Mouse (Mus musculus) neutrophil, adult 5-6 weeks (primary cell): ENCODE data around the gene Speg. TPM values are rescaled to one million over a fixed set of nuclear protein-coding genes. Genes with fewer than 3 reads are reported as not detected.

Source experiments
- ATAC-seq: fragments of 151-379, 151-347 bp; 2 replicates; pipeline ENCODE4 v1.8.0; 2017; ENCODE audit warnings: mild to moderate bottlenecking, moderate TSS enrichment; ENCODE audit not compliant: insufficient number of reproducible peaks, poor library complexity, low FRiP score, severe bottlenecking; ENCODE audit errors: extremely low read depth
- total RNA-seq: library from RNA; stranded (forward); fragments of 200-1000 nt; gene quantifications from 2 replicates; pipeline ENCODE4 v1.2.3, GENCODE M21; 2017

Gene Speg
- total RNA-seq, 1 experiment from 2014 or later: not detected

DNA sequence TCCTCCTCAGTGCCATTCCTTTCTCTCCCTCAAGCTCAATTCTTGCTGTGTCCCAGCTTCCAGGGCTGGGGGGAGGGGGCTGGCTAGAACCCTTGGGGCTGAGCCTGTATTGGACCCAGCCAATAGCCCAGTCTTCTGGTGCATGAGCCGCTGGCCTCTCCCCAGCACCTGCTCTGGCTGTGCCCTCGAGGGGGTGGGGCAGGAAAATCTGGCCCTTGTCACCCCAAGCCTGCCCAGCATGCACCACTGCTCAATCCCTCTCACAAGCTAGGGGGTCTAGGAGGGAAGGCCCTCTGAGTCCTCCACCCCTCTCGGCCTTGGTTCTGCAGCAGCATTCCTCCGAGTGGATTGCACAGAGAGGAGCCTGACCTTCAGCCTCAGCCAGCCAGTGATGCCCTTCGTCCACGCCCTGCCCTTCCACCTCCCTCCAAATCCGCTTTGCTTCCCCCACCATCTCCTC lies 12.4 kb downstream of the Speg start:
- no peak for ATAC-seq

DNA sequence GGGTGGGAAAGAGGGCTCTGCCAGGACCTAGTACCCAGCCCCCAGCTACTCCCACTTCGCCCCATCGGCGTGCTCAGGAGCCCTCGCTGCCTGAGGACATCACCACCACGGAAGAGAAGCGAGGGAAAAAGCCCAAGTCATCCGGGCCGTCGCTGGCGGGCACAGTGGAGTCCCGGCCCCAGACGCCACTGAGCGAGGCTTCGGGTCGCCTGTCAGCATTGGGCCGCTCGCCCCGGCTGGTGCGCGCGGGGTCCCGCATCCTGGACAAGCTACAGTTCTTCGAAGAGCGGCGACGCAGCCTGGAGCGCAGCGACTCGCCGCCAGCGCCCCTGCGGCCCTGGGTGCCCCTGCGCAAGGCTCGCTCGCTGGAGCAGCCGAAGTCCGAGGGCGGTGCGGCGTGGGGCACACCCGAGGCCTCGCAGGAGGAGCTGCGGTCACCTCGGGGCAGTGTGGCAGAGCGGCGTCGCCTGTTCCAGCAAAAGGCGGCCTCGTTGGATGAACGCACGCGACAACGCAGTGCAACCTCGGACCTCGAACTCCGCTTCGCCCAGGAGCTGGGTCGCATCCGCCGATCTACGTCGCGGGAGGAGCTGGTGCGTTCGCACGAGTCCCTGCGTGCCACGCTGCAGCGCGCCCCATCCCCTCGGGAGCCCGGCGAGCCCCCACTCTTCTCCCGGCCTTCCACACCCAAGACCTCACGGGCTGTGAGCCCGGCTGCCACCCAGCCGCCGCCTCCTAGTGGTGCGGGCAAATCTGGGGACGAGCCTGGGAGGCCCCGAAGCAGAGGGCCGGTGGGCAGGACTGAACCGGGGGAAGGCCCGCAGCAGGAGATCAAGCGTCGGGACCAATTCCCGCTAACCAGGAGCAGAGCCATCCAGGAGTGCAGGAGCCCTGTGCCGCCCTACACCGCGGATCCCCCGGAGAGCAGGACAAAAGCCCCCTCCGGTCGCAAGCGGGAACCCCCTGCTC lies 13.1 kb downstream of the Speg start:
- no peak for ATAC-seq

DNA sequence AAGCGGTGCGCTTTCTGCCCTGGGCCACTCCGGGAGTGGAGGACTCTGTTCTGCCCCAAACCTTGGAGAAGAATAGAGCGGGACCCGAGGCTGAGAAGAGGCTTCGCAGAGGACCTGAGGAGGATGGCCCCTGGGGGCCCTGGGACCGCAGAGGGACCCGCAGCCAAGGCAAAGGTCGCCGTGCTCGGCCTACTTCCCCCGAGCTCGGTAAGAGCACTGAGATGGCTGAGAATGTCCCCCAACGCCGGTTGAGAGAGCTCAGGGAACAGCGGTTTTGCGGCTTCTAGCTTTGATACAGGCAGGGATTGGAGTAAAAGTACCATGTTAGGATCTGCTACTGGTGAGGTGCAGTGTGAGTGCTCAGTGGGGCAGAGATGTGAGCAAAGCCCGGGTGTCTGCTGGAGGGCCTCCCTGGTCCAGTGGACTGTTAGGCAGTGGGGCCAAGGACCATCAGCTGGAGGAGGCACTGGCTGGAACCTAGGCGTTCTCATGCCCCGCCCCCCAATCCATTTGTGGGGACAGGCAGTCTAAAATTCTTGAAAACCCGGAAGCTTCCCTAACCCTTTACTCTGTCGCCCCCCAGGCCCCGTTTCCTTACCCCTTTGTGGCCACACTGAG lies 13.9 kb downstream of the Speg start:
- ATAC-seq: no peak

DNA sequence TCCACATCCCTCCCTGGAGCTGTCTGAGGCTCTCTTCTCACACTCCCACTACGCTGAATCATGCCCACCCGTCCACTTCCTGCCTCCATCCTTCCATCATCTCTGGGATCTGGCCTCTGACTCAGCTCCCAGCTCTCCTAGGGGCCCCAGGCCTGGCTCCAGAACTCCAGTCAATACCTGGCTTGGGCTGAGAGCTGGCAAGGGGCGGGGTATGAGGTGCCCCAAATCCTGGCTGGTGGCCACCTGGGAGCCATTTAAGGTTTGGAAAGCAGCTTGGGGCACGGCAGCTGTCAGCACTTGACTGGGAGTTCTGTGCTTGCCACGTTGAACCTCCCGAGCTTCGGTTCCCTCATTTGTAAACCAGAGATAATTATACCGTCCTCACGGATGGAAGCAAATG lies 18.0 kb downstream of the Speg start:
- no peak for ATAC-seq

DNA sequence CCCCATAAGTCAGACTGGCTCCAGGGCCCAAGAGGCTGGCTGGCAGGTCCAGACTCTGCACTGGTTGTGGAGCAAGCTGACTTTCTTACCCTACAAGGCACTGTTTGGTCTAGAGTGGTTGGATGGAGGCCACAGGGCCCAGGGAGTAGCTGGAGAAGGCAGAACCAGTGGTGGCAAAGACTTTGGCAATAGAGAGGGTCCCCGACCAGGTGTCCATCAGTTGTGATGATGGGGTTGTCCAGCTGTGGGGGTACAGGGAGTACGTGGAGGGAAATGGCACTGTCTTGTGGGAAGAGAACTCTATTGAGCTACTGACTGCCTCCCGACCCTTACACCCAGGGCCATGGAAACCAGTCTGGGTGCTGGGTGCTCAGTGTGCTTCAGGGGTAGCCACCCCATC lies 18.7 kb downstream of the Speg start:
- no peak for ATAC-seq

DNA sequence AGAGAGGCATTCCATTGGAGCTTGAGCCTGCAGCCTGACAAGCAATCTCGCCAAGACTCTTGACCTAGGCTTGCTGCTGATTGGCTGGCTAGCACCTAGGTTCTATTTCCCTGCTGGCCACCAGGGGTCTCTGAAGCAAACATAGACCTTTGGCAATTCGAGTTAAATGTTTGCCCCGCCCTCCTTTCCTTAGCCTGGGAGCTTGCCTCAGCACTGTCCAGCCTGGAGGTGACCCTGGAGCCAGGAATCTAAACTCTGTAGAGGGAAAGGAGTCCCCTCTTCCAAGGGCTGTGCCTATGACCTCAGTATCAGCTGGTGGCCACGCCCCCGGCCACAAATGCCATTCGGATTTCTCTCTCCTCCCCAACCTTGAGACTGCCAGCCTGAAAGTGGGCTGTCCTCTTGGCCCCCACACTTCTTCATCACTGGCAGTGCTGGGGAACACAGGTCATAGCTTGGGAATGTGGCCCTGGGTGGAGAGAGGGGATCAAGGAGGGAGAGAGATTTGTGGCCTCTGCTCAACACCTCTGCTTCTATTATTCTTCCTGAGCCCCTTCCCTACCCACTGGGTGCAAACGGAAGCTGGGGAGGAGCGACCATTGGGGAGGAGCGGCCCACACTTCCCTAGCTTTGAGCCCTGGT lies 23.8 kb downstream of the Speg start:
- ATAC-seq: no peak

DNA sequence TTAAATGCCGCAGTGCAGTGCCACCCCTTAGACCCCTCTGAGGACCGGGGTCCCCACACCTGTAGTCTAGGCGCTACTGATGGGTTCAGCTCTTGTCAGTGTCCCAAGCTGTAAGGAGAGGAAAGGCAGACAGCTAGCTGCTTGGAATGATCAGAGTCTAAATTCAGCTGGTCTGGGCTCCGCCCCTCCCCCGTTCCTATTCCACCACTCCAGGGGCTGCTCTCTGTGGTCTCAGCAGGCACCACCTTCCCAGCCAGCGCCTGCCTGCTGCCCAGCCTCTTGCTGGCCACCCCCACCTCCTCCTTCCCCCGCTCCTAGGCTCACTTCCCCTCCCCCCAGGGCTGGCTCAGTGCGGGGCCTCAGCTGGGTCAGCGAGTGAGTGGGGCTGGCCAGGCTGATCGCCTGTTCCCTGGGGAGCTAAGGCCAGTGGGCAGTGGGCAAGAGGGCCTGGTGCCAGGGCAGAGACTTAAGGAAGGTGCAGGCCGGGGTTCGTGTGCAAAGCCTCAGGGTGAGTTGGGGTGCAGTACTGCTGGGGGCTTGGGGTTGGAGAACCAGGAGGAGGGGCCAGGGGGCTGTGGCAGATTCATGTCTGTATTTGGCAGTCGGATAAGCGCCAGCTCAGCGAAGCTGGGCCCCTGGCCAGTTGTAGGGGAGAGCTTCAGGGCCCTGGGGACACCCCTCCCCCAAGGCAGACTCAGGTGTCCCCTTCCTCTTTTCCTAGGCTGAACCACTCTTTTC lies 24.8 kb downstream of the Speg start:
- ATAC-seq: no peak

DNA sequence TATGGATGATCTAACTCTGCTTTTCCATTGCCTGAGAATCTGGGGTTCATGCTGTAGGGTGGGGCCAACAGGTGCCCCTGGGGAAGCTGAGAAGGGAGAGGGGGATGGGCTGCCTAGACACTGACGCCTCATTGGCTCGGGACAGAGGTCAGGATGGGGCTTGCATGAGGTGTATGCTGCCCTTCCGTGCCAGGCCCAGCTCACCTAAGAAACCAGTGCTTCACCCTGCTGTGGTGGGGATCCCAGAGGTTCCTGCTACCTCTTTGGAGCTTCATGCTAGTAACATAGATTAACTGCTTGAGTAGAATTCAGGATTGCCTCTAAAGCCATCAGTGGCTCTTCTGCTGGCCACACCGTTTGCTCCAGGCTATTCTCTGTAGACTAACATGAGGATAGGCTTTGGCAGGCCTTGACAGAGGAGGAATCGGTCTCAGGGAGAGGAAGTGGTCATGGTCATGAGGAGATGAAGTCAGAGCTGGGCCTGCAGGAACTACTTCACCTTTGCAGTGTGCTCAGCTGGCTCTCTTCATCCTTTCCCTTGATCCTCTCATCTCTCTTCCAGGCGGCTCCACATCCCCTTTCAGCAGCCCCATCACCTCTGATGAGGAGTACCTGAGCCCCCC lies 25.5 kb downstream of the Speg start:
- no peak for ATAC-seq

DNA sequence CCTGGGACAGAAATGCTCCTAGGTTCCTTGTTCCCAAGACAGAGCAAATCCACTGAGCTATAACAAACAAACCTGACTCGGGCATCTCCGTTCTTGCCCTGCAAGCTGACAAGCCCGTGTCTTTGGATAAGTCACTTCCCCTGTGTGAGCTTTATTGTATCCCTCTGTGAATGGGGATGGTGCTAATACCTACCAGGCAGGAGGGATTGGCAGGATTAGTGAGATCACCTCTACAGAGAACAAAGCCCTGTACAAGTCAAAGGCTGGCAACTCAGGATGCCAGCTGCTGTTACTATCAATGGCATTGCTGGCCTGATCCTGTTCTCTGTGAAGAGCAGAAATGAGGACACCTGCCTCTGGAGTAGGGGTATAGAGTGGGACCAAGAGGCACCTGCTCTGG lies 30.4 kb downstream of the Speg start:
- no peak for ATAC-seq

DNA sequence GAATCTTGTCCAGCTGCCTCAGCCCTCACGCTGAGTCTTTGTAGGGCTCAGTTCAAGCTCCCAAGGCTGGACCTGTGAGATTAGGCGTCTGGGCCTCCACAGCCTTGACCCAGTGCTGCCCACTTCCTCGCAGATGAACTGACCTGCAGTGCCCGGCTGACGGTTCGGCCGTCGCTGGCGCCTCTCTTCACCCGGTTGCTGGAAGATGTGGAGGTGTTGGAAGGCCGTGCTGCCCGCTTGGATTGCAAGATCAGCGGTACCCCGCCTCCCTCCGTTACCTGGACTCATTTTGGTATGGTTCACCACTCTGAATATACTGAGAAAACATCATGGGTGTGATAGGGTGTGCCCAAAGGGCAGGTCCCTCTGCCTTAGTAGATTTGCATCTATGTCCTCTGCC lies 31.1 kb downstream of the Speg start:
- ATAC-seq: no peak

DNA sequence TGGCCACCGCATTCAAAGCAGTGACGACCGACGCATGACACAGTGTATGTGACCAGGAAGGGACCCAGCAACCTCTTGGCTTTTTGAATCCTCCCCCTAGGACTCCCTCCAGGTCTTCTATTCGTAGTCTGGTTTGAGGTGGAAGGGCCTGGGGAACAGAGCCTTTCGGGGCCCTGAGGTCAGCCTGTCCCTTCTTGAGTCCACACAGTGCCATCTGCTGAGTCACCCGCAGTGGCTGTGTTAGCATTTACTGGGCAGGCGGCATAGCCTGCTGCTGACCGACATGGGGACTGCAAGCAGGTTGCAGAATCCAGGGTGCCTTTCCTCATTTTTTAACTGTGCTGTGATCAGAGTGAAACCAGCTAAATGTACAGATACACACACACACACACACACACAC lies 32.0 kb downstream of the Speg start:
- ATAC-seq: no peak

DNA sequence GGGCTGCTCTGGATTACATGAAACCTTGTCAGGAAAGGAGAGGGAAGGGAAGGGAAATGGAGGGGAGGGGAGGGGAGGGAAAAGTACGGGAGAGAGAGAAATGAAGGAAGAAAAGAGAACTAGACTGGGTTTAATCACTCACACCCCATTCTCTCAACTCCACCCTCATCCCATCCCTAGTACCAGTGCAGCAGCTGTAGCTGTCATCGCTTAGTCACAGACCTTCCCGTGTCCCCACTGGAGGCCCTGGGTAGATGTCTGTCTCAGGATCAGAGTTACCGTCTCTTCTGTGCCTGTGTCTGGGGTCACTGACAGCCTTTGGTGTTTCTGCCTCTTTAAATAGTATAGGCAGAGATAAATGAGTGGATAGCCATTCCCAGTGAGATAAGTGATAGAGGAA lies 33.1 kb downstream of the Speg start:
- ATAC-seq: no peak

DNA sequence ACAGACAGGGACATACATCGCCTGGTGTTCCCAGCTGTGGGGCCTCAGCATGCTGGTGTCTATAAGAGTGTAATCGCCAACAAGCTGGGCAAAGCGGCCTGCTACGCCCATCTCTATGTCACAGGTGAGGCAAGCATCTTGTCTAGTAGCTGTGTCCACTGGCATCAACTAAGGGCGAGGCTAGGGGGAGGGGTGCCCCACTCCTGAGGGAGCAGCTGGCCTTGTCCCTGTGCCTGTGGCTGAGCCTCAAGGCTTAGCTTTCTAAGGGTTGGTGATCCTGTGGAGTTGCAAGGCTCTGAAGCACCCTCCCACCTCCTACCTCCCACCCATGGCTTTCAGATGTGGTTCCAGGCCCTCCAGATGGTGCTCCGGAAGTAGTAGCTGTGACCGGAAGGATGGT lies 34.9 kb downstream of the Speg start:
- no peak for ATAC-seq

DNA sequence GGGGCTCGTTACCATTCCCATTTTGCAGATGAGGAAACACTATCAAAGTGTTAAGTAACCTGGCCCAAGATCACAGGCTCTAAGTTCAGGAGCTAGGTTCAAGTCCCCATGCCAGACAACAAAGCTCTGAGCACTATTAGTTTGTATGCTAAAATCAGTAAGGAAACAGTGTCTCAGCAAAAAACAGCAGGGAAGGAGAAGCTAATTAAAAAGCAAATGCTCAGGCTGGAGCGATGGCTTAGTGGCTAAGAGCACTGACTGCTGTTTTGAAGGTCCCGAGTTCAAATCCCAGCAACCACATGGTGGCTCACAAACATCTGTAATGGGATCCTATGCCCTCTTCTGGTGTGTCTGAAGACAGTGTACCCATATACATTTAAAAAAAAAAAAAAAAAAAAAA lies 37.1 kb downstream of the Speg start:
- ATAC-seq: no peak

DNA sequence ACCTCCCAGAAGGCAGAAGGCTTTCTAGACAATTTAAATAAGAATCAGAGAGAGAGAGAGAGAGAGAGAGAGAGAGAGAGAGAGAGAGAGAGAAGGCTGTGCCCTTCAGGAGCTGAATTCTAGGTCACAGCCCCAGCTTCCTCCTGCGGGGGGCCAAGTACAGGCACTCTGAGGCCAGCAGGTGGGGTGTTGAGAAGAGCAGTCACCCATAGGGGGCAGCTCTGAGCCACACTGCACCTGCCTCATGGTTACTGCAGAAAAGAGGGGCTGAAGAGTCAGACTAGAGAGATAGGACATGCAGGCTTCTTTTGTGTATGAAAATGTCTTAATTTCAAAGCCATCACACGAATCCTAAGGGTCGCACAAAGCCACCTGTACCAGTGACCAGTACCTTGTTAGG lies 38.7 kb downstream of the Speg start:
- ATAC-seq: no peak

DNA sequence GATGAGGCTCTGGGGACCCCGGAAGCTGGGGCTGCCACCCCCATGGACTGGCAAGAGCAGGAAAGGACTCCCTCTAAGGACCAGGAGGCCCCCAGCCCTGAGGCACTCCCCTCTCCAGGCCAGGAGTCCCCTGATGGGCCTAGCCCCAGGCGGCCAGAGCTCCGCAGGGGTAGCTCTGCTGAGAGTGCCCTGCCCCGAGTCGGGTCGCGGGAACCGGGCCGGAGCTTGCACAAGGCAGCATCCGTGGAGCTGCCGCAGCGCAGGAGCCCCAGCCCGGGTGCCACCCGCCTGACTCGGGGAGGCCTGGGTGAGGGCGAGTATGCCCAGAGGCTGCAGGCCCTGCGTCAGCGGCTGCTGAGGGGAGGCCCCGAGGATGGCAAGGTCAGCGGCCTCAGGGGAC lies 46.7 kb downstream of the Speg start:
- ATAC-seq: no peak

DNA sequence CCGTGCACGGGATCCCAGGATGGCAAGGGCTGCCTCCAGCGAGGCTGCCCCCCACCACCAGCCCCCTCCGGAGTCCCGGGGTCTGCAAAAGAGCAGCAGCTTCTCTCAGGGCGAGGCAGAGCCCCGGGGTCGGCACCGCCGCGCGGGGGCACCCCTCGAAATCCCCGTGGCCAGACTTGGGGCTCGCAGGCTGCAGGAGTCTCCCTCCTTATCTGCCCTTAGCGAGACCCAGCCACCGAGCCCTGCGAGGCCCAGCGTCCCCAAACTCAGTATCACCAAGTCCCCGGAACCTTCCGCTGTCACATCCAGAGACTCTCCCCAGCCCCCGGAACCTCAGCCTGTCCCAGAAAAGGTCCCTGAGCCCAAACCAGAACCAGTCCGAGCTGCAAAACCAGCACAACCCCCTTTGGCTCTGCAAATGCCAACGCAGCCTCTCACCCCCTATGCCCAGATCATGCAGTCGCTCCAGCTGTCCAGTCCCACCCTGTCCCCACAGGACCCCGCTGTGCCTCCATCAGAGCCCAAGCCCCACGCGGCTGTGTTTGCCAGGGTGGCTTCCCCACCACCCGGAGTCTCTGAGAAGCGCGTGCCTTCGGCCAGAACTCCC lies 47.2 kb downstream of the Speg start:
- no peak for ATAC-seq

DNA sequence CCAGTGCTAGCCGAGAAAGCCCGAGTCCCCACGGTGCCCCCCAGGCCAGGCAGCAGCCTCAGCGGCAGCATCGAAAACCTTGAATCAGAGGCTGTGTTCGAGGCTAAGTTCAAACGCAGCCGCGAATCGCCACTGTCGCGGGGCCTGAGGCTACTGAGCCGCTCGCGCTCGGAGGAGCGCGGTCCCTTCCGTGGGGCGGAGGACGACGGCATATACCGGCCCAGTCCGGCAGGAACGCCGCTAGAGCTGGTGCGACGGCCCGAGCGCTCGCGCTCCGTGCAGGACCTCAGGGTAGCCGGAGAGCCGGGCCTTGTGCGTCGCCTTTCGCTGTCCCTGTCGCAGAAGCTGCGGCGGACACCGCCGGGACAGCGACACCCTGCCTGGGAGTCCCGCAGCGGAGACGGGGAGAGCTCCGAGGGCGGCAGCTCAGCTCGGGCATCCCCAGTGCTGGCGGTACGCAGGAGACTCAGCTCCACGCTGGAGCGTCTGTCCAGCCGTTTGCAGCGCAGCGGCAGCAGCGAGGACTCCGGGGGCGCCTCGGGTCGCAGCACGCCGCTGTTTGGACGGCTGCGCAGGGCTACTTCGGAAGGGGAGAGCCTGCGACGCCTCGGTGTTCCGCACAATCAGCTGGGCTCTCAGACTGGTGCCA lies 47.9 kb downstream of the Speg start:
- no peak for ATAC-seq
